Mouse (Mus musculus) stomach, embryonic 15.5 days (tissue): Measurements from ENCODE around the gene Ddx39. TPM values are rescaled to one million over a fixed set of nuclear protein-coding genes. Genes with fewer than 3 reads are reported as not detected.

ENCODE experiments used
- ATAC-seq: fragments of 200-750 bp; cut with Nextera tagmentation; 2 replicates; pipeline ENCODE4 v1.8.0; 2017; ENCODE audit warnings: low read depth, moderate number of reproducible peaks, moderate TSS enrichment; ENCODE audit not compliant: insufficient read depth, low FRiP score
- H3K27ac ChIP-seq: fragments of 300-500 bp; sonication (generic); 2 replicates; pipeline ENCODE4 v1.5.1; 2015; ENCODE audit warnings: mild to moderate bottlenecking, inconsistent platforms
- H3K27me3 ChIP-seq: fragments of 300-500 bp; sonication (generic); replicated peaks from 2 replicates; pipeline ENCODE4 v1.6.1; 2015; ENCODE audit warnings: inconsistent platforms
- H3K36me3 ChIP-seq: fragments of 300-500 bp; sonication (generic); 2 replicates; pipeline ENCODE4 v1.6.1; 2015; ENCODE audit warnings: inconsistent platforms
- H3K4me1 ChIP-seq: fragments of 300-500 bp; sonication (generic); 2 replicates; pipeline ENCODE4 v1.6.1; 2015; ENCODE audit warnings: inconsistent platforms
- H3K4me2 ChIP-seq: fragments of 300-500 bp; sonication (generic); 2 replicates; pipeline ENCODE4 v1.6.1; 2015; ENCODE audit warnings: mild to moderate bottlenecking, inconsistent platforms
- H3K4me3 ChIP-seq: fragments of 300-500 bp; sonication (generic); replicated peaks from 2 replicates; pipeline ENCODE4 v1.5.1; 2015; ENCODE audit warnings: inconsistent platforms
- H3K9ac ChIP-seq: fragments of 300-500 bp; sonication (generic); 2 replicates; pipeline ENCODE4 v1.6.1; 2015; ENCODE audit warnings: inconsistent platforms
- H3K9me3 ChIP-seq: fragments of 300-500 bp; sonication (generic); 2 replicates; pipeline ENCODE4 v1.6.1; 2016; ENCODE audit warnings: inconsistent platforms
- WGBS: fragments of 180-500 bp; shearing (Covaris S2); methylation state at CpG from one replicate; pipeline ENCODE4 v1.1.7; 2015; 5-methylcytosine and 5-hydroxymethylcytosine counted together
- polyA plus RNA-seq: library from polyadenylated mRNA; unstranded; fragments of >200 nt; fragmentation: Nextera tagmentation; extraction: Ambion mirVana; gene quantifications from 2 replicates; pipeline ENCODE4 v1.2.1, GENCODE M21; 2015

Ddx39 gene
- polyA plus RNA-seq, 1 experiment from 2014 or later, result 185 TPM

- H3K4me3 ChIP-seq, result no peak overlapping the region
- 92% methylated on average over 9 of the region's 9 CpGs for WGBS
- no peaks in the 10 kb centered on the region for H3K9me3 ChIP-seq
- no peak overlapping the region for H3K9ac ChIP-seq
- no peak for ATAC-seq
- H3K27me3 ChIP-seq, result no peaks in the 10 kb centered on the region
- H3K4me2 ChIP-seq, result no peak overlapping the region
- H3K27ac ChIP-seq, result no peak overlapping the region
- H3K4me1 ChIP-seq, result peaks cover 7% of the 10 kb centered on the region; the same call in 1 of the 2 replicates
- peaks cover 38% of the 10 kb centered on the region for H3K36me3 ChIP-seq
Observed at GRCm38 (mm10) chr8:83684517-83684916, 30.5 kb upstream of the Ddx39 start.

- 92% methylated on average over 6 of the region's 6 CpGs for WGBS
- no peak for ATAC-seq
- Histone ChIP-seq H3K4me3 (no peak overlapping the region), H3K4me2 (no peak overlapping the region), H3K9me3 (no peaks in the 10 kb centered on the region), H3K36me3 (peaks cover 35% of the 10 kb centered on the region), H3K9ac (no peak overlapping the region), H3K27me3 (no peaks in the 10 kb centered on the region), H3K4me1 (peaks cover 5% of the 10 kb centered on the region; the same call in 1 of the 2 replicates), H3K27ac (no peak overlapping the region)
Observed at GRCm38 (mm10) chr8:83689264-83689663, 25.7 kb upstream of the Ddx39 start.

- H3K36me3 ChIP-seq, result peaks cover 25% of the 10 kb centered on the region
- H3K9me3 ChIP-seq, result no peaks in the 10 kb centered on the region
- H3K4me1 ChIP-seq, result peaks cover 24% of the 10 kb centered on the region
- no peaks in the 10 kb centered on the region for H3K27me3 ChIP-seq
- no peak overlapping the region for H3K4me2 ChIP-seq
- no peak overlapping the region for H3K9ac ChIP-seq
- WGBS, result 79% methylated on average over 10 of the region's 10 CpGs
- ATAC-seq, result no peak
- no peak overlapping the region for H3K4me3 ChIP-seq
- H3K27ac ChIP-seq, result no peak overlapping the region
Observed at GRCm38 (mm10) chr8:83693609-83694236, 21.3 kb upstream of the Ddx39 start.

- Histone ChIP-seq H3K4me1 (peaks cover 27% of the 10 kb centered on the region), H3K27ac (no peak overlapping the region), H3K4me3 (no peak overlapping the region), H3K36me3 (peaks cover 24% of the 10 kb centered on the region), H3K9me3 (no peaks in the 10 kb centered on the region), H3K9ac (no peak overlapping the region), H3K27me3 (no peaks in the 10 kb centered on the region), H3K4me2 (no peak overlapping the region)
- 70% methylated on average over 11 of the region's 11 CpGs for WGBS
- no peak for ATAC-seq
Observed at GRCm38 (mm10) chr8:83694369-83695160, 20.4 kb upstream of the Ddx39 start.

- H3K4me2 ChIP-seq, result no peak overlapping the region
- WGBS, result 71% methylated on average over 13 of the region's 17 CpGs
Observed at GRCm38 (mm10) chr8:83695351-83696106, 19.4 kb upstream of the Ddx39 start.

GRCm38 (mm10) chr8:83697374-83698220, 17.4 kb upstream of the Ddx39 start:
- H3K4me2 ChIP-seq, result peak overlapping the region; percentile 94
- no peaks in the 10 kb centered on the region for H3K27me3 ChIP-seq
- H3K9ac ChIP-seq, result no peak overlapping the region
- no peaks in the 10 kb centered on the region for H3K9me3 ChIP-seq
- H3K27ac ChIP-seq, result peak overlapping the region; percentile 89
- 0 out of 2 replicates have a peak, but pooled peaks cover 1% of the 10 kb centered on the region for H3K36me3 ChIP-seq
- H3K4me1 ChIP-seq, result peaks cover 32% of the 10 kb centered on the region
- ATAC-seq, result no peak
- H3K4me3 ChIP-seq, result peak overlapping the region; percentile 95
- 42% methylated on average over 19 of the region's 19 CpGs for WGBS

More at GRCm38 (mm10) chr8:83695351-83696106, 19.4 kb upstream of the Ddx39 start:
- no peaks in the 10 kb centered on the region for H3K27me3 ChIP-seq
- H3K4me1 ChIP-seq, result peaks cover 32% of the 10 kb centered on the region
- no peak overlapping the region for H3K4me3 ChIP-seq
- no peaks in the 10 kb centered on the region for H3K9me3 ChIP-seq
- H3K27ac ChIP-seq, result no peak overlapping the region
- ATAC-seq, result no peak
- peaks cover 20% of the 10 kb centered on the region for H3K36me3 ChIP-seq
- no peak overlapping the region for H3K9ac ChIP-seq

GRCm38 (mm10) chr8:83698291-83698660, 16.7 kb upstream of the Ddx39 start:
- H3K9me3 ChIP-seq, result no peaks in the 10 kb centered on the region
- H3K4me1 ChIP-seq, result peaks cover 32% of the 10 kb centered on the region
- H3K36me3 ChIP-seq, result no peaks in the 10 kb centered on the region
- H3K4me2 ChIP-seq, result peak overlapping the region; percentile 94
- H3K4me3 ChIP-seq, result peak overlapping the region; percentile 95
- H3K27ac ChIP-seq, result peak overlapping the region; percentile 89
- 5% methylated on average over 15 of the region's 15 CpGs for WGBS
- H3K9ac ChIP-seq, result peak overlapping the region; percentile 95
- no peaks in the 10 kb centered on the region for H3K27me3 ChIP-seq
- ATAC-seq, result peak; percentile 18; the same call in 1 of the 2 replicates

GRCm38 (mm10) chr8:83698661-83699453, 16.1 kb upstream of the Ddx39 start, which contains the start of gene Pkn1:
Pkn1 (minus strand) TSS chr8:83699179.
- no peaks in the 10 kb centered on the region for H3K27me3 ChIP-seq
- peaks cover 27% of the 10 kb centered on the region for H3K4me1 ChIP-seq
- H3K27ac ChIP-seq, result peak within 1 kb of the TSS; percentile 89
- H3K36me3 ChIP-seq, result no peaks in the 10 kb centered on the region
- H3K4me2 ChIP-seq, result peak within 1 kb of the TSS; percentile 94
- H3K4me3 ChIP-seq, result peak within 1 kb of the TSS; percentile 95
- no peaks in the 10 kb centered on the region for H3K9me3 ChIP-seq
- H3K9ac ChIP-seq, result peak within 1 kb of the TSS; percentile 95
- WGBS, result under 1% methylated on average over 79 of the region's 85 CpGs
- peak; percentile 92 for ATAC-seq

GRCm38 (mm10) chr8:83699566-83699965, 15.4 kb upstream of the Ddx39 start:
- ATAC-seq, result no peak
- H3K36me3 ChIP-seq, result no peaks in the 10 kb centered on the region
- H3K27ac ChIP-seq, result peak overlapping the region; percentile 89
- H3K4me2 ChIP-seq, result peak overlapping the region; percentile 94
- H3K27me3 ChIP-seq, result no peaks in the 10 kb centered on the region
- no peaks in the 10 kb centered on the region for H3K9me3 ChIP-seq
- H3K4me3 ChIP-seq, result peak overlapping the region; percentile 95
- peaks cover 27% of the 10 kb centered on the region for H3K4me1 ChIP-seq
- peak overlapping the region; percentile 56; the same call in 1 of the 2 replicates for H3K9ac ChIP-seq
- WGBS, result 15% methylated on average over 9 of the region's 9 CpGs

- peaks cover 27% of the 10 kb centered on the region for H3K4me1 ChIP-seq
- no peak overlapping the region for H3K9ac ChIP-seq
- 79% methylated on average over 9 of the region's 9 CpGs for WGBS
- H3K27me3 ChIP-seq, result no peaks in the 10 kb centered on the region
- ATAC-seq, result no peak
- no peak overlapping the region for H3K4me2 ChIP-seq
- H3K36me3 ChIP-seq, result no peaks in the 10 kb centered on the region
- H3K4me3 ChIP-seq, result no peak overlapping the region
- no peaks in the 10 kb centered on the region for H3K9me3 ChIP-seq
- 0 out of 2 replicates have a peak overlapping the region, but pooled peaks have one; percentile 16 for H3K27ac ChIP-seq
Observed at GRCm38 (mm10) chr8:83700423-83701085, 14.4 kb upstream of the Ddx39 start.
